Mouse (Mus musculus) cerebellum, adult 8-10 months (tissue): ENCODE data around the gene Olfr1009.
"Not testable (repeated sequence)": the region's sequence is repeated elsewhere in the genome, so short reads cannot be mapped to it uniquely, and the experiment has no call there.

Experiments
- DNase-seq: peaks from one replicate; pipeline ENCODE4 v3.0.0; 2022

The Olfr1009 gene

DNA sequence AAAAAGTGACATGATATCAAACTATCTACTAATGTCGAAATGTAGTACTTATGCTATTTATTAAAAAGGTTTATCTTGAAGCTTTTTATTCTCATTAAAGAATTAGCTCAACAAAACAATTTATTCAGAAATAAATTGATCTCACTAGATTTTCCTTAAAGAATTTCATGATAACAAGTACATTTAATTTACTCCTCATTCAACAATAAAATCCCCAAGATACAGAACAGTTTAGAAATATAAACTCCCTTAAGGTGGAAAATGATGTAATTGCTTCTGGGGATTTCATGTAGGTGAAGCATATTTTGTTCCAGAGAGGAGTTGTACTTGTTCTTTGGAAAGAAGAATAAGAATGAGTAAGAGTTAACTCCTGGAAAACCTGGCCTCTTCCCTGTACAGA, at the start of gene Olfr1009:
TSS of gene Olfr1009 (plus strand) at position 301 of the 400 bp plus-strand sequence.
- no peak for DNase-seq

DNA sequence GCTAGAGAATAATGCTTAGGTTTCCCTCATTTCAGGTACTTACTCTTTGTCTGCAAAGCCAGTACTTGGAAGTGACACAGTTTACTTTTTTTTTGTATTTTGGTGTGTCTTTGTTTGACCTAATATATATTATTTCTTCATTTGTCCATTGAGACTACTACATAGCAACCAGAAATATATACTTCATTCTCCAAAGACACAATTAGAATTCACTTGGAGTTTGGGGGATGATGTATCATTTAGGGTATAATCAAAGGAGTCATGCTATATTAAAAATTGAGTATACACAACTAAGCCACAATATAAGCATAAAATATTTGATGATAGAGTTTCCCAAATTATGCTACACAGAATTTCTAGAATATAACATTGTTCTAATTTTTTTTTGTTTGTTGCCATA, 36.6 kb upstream of the Olfr1009 start, which contains the start of gene Olfr1006:
TSS of gene Olfr1006 (minus strand) at position 101 of the 400 bp plus-strand sequence.
- DNase-seq = no peak

DNA sequence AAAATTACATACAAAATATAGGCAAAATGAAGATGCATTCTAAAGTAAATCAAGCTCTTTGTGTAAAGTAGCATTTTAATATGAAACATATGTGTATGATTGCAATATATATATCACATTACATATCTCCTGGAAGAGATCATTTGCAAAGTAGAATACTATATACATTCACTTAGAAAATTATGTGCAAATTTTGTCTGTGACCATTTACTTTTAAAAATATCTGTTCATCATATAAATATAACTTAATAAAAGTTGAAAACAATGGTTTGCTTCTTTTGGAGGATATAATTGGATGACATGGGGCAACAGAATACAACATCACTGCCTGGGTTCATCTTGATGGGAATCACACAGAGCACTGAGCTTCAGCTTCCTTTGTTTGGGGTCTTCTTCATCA, 26.1 kb upstream of the Olfr1009 start, which contains the start of gene Olfr1008:
TSS of gene Olfr1008 (plus strand) at position 301 of the 400 bp plus-strand sequence.
- DNase-seq = no peak

DNA sequence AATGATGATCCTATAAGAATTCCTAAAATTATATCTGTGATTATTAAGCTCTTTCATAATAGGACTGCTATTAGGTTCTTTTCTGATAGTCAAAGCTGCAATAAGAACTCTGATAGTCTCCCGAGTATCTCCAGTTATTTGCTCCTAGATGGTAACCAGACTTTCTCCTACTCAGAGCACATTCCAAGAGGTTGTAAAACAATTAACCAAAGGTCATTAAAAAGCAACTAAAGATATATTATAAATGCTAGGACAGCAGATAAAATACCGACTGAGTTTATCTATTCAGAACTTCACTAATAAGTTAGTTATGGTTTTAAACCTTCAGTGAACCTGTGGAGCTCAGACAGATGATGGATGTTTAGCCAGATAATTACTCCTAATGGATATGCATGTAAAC, 4.5 kb upstream of the Olfr1009 start:
- DNase-seq = not testable (repeated sequence)

DNA sequence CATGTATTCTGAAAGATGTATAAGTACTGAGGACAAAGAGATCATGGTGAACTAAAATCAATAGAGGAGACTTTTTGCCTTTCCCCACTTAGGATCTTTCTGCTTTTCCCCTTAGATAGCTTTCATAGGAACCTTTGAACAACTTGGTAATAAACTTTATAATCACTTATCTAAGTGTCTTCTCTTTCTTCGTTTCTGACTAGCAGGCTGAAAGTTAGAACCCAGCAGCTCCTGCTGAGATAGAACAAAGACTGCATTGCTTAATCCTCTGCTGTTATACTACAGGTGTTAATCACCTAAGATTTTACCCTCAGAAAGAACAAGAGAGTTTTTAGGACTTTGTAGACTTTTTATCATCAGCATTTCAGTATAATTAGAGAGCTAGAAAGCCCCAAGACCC, 4.1 kb upstream of the Olfr1009 start:
- DNase-seq = no peak

DNA sequence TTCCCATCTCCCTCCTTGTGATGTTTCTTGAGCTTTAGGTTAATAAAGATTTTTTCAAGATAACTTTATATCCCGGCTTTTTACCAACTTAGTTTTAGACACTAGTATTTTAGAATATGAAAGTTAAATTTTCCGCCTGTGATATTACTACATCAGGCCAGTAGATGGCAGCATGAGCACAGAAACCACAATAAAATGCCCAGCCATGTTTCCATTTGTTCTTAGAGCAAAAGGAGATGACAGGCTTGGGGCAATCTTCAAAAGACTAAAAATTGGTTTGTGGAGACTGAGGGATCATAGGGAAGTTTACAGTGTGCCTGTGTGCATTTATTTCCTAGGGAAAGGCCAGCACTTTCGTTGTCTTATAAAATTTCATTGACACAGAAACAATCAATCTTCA, 10.6 kb downstream of the Olfr1009 start:
- peak; percentile 3 for DNase-seq

DNA sequence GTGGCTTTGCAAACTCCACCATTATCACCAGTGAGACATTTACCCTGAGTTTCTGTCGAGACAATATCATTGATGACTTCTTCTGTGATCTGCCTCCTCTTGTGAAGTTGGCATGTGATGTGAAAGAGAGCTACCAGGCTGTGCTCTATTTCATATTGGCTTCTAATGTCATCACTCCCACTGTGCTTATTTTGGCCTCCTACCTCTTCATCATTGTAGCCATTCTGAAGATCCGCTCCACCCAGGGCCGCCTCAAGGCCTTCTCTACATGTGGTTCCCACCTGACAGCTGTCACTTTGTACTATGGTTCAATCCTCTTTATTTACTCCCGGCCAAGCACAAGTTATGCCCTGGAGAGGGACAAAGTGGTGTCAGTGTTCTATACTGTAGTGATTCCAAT, 38.6 kb downstream of the Olfr1009 start:
- no peak for DNase-seq

DNA sequence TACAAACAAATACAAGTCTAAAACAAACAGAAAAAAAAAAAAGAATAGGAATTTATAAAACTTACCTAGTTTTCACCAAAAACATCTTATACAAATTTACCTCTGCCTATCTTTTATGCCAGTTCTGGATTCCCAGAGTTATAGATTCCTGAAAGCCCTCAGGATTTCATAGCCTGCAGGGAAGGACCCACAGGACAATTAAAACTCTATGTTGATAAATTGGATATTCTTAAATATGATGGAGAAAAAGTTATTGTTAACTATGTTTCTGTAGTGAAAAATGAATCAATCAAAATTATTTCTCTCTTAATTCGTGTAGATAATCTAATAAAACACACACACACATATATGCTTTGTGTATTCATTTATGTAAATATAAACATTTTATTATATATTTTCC, 47.4 kb downstream of the Olfr1009 start, which contains the start of gene Olfr1012:
TSS of gene Olfr1012 (minus strand) at position 101 of the 400 bp plus-strand sequence.
- DNase-seq = no peak

DNA sequence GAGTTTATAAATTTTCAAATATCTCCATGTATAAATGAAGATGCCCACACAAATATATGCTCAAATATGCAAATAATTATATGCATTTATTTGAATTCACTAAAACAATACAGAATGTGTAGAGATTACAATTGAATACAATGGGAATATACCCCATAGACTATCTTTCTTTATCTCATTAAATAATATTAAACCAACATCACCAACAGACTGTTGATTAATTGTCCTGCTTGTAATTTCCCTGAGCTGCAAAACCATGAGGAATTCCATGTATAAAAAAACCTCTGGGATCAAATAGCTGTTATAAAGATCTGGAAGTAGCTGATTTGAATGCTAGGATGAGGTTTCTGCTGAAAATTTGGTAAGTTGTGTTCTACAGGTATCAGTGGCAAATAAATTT, 51.6 kb downstream of the Olfr1009 start, which contains the start of gene Olfr1013:
TSS of gene Olfr1013 (plus strand) at position 301 of the 400 bp plus-strand sequence.
- no peak for DNase-seq

DNA sequence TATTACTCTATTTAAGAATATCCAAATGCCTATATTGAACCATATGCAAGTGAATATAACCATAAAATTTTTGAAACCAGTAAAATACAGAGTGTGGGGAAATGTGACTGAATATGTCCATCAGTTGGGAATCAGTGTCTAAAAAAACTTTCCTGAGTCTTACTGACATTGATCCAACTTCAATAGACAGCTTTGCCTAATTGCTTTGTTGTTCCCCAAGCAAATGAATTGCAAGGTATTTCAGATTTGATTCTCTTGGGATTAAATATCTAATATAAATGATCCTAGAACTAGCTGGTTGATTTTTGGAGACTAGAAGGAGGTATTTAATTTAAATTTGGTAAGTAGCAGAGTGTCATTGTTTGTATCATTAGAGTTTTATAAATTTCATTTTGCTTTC, 57.2 kb downstream of the Olfr1009 start, which contains the start of gene Olfr1014:
TSS of gene Olfr1014 (plus strand) at position 301 of the 400 bp plus-strand sequence.
- DNase-seq = no peak
